Mouse (Mus musculus) mouse embryonic stem cell (cell line): Measurements from ENCODE around the gene C2.
"Not testable (repeated sequence)": the region's sequence is repeated elsewhere in the genome, so short reads cannot be mapped to it uniquely, and the experiment has no call there.

ENCODE experiments used
- in situ Hi-C, 2 experiments: fragments of 300-500 bp; cut with MboI; formaldehyde crosslinking; loops; 1 replicate in 1 of 2; 3 replicates in 1 of 2; pipeline ENCODE4 v1.14.3; 2019 to 2020; ENCODE audit warnings: low sequenced_read_pairs in 2 of 2, low pct_unique_long_range_greater_than_20kb in 1 of 2, mixed read lengths in 1 of 2; ENCODE audit not compliant: unreplicated experiment in 1 of 2

Gene C2

DNA sequence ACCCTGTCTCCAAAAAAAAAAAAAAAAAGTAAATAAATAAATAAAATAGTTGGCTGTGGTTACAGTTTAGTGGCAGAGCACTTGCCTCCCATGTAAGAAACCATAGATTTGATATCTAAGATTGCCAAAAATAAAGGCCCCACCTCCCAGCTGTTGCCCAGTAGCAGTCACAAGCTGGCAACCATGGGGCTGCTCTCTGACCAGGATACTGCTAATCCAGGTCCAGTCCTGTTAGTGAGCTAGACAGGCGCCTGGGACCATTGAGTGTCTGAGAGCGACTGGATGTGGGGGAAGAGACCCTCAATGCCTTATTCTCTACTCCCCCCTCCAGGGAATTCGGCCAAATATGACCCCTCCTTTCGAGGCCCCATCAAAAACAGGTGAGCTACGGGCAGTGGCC lies 18.3 kb upstream of the C2 start:
- in situ Hi-C loops: no loop called here

DNA sequence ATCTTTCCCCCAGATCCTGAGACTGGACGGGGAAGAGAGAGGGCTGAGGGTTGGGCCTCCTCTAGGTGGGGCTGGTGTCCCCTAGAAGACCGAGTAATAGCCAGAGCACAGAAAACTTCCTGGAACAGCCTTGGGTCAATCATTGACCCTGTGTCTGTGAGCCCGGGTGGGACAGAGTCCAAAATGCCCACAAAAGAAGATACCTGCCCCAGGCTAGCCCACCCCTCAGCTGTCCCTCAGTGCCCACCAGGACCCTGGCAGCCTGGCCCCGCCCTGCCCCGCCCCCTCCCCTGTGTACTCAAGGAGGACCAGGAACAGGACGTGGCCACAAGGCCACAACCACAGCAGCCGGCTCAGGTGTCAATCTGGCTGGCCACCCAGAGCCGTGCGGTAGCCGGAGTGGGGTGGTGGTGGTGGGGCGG lies 17.4 kb upstream of the C2 start:
- in situ Hi-C loops: no loop called here

DNA sequence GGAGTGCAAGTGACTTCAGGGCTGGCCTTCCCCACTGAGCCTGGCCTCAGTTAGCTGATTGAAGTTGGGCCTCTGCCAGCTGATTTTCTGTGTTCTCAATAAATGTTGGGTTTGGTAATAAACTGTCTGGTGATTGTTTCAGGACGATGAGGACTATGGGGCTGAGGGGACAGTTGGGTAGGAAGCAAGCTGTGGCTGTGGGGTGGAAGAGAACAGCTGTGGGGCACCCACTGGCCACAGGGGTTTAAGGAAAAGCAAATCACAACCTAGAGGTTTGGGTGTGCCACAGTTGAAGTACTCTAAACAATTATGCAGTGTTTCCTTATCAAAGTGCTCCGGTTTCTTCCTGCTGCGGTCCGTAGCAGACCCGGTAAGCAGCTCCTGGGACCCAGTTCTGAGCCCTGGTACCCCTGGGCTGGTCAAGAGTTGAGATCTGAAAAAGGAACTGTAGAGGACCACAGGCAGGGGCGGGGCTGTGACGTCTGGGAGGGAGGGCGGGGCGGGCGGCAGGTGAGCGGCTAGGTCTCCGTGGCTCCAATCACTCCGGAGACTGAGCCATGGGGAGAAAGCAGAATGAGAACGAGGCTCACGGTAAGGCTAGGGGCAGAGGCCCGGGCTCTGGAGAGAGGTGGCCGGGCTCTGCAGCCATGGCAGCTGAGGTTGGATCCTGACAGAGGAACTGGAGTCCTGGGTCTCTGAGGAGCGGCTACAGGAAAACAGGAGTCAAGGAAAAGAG lies 16.0 kb upstream of the C2 start, which contains the start of gene Slc44a4:
Slc44a4 (plus strand) TSS at position 537 of the 736 bp plus-strand sequence.
- in situ Hi-C loops: no loop called here

DNA sequence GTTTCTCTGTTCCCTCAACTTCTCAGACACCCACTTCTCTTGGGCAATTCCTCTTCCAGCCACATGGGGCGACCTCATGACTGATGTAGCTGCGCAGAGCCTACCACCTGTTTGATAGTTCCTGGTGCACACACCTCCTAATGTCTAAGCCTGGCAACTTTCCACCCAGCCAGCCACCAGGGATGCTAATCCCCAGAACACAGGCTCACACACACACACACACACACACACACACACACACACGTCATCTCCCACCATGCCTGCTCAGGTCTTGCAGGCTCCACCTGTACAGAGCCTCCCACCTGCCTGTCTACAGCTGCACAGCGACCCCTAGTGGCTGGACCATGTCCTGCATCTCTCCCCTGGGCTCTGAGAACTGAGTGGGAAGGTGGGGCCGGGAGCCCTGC lies 13.9 kb upstream of the C2 start:
- in situ Hi-C loops: no loop called here

DNA sequence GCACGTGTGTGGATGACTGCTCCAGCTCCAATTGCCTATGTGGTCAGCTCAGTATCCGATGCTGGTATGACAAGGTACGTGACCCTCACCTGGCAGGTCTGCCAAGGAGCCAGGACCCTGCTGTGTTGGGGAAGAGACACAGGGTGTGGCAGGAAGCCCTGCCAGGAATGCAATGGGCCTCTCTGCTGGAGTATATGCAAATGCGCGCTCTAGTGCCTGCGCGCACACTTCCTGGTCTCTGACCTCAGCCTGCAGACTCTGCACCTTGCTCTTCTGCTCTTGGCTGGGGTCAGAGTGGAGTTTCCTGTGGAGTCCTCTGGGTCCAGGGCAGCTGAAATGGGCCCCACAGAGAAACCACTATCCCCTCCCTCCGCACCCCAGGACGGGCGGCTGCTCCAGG lies 12.9 kb upstream of the C2 start:
- in situ Hi-C loops: no loop called here

DNA sequence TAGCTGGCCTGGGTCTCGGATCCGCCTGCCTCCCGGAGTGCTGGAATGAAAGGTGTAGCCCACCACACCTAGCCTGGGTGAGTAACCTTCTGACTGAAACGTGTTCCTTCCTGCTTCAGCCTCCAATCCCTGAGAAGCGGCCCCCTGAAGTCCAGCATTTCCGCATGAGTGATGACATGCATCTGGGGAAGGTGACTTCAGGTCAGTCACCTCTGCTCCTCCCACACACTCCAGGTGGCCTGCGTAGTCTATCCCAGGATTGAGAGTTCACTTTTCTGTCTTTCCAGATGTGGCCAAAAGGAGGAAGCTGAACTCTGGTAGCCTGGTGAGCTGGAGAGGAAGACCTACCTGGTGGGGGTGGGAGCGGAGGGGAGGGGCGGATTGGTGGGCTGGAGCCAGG lies 4.8 kb upstream of the C2 start:
- in situ Hi-C loops: no loop called here

DNA sequence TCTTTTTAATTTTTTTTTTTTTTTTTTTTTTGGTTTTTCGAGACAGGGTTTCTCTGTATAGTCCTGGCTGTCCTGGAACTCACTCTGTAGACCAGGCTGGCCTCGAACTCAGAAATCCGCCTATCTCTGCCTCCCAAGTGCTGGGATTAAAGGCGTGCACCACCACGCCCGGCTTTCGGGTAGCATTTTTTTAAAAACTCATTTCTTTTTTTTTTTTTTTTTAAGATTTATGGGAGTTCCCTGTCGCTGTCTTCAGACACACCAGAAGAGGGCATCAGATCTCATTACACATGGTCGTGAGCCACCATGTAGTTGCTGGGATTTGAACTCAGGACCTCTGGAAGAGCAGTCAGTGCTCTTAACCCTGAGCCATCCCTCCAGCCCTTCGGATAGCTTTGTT lies 3.9 kb upstream of the C2 start:
- in situ Hi-C loops: not testable (repeated sequence)

DNA sequence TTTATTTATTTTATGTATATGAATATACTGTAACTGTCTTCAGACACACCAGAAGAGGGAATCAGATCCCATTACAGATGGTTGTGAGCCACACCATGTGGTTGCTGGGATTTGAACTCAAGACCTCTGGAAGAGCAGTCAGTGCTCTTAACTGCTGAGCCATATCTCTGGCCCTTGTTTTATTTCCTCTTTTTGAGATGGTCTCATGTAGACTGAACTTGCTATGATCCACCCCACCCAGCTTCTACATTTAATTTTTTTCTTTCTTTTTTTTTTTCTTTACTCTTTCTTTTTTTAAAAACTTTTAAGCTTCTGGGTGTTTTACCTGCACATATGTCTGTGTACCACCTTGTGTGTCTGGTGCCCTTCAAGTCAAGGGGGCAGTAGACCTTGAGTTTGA lies 2.8 kb upstream of the C2 start:
- in situ Hi-C loops: not testable (repeated sequence)

DNA sequence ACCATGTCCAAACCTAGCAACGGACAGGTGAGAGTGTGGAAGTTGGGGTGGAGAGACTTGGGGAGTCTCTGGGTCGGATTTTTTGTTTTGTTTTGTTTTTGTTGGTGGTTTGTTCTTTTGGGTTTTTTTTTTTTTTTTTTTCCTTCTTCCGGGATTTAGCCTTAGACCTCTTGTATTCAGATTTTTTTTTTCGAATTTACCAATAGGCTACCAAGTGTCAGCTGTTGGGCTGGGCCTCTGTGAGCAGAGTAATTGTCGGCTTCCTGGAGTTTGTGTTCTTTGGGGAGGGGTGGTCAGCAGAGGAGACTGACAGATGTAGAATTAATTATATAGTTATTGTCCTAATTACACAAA lies 1.8 kb upstream of the C2 start:
- in situ Hi-C loops: no loop called here

DNA sequence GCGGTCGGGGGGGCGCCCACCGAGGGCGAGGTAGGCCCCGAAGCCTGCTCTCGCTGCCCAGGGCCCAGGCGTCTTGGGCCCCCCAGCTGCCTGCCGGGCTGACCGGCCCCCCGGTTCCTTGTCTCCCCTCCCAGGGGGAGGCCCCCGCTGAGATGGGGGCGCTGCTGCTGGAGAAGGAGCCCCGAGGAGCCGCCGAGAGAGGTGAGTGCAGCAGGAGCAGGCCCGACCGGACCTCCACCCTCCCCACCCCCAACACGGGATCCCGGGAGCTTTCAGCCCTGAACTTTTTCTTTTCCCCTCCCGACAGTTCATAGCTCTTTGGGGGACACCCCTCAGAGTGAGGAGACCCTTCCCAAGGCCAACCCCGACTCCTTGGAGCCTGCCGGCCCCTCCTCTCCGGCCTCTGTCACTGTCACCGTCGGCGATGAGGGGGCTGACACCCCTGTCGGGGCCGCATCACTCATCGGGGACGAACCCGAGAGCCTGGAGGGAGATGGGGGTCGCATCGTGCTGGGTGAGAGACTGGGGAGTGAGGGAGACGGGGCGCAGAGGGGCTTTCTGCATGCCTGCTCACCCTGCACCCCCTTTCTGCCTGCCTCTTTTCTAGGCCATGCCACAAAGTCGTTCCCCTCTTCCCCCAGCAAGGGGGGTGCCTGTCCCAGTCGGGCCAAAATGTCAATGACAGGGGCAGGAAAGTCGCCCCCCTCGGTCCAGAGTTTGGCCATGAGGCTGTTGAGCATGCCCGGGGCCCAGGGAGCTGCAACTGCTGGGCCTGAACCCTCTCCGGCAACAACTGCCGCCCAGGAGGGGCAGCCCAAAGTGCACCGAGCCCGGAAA lies 1.2 kb upstream of the C2 start:
- in situ Hi-C loops: no loop called here

DNA sequence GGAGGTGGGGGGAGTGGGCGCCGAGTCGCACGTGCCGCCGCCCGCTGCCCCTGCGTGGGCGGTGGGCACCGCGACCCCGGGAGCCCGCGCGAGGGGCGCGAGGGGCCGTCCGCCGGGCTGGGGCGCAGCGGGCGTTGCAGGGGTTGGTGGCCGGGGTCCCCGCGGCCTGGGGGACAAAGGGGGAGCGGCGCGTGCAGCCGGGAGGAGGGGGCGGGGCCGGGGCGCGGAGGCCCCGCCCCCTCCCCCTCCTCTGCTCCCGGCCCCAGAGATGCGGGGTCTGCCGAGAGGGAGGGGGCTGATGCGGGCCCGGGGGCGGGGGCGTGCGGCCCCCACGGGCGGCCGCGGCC lies 614 bp upstream of the C2 start:
- in situ Hi-C loops: no loop called here

DNA sequence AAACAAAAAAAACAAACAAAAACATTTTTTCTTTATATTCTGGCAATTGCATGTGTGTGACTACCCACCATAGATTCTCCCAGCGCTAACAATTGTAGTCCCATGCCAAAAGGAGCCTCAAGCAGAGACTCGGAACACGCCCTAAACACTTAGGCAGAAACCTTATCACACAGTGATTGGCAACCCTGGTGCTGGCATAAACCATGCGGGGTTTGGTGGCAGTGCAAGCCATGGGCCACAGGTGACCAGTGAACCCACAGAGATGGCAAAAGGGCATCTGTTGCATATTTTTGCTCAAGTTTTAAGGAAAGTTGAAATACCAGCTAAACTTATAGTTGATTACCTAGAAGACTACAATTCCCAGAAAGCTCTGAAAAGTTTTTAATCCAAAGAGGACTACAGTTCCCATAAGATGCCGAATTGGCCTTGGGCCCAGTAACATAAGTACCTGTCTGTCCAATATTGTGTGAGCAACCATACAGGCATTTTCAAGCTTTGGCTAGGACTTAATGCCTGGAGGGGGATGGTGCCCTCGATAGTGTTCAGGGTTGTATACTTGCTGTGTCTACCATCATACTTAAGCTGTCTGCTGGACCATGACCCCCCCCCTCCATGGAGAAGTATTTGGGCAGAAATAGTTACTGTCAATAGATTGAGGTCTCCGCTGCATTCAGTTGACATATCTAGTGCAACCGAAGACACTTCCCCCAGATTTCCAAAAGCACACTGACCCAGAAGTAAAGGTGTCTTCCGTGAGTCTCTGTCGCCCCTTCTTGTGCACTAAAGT lies 499 bp downstream of the C2 start:
- in situ Hi-C loops: no loop called here

DNA sequence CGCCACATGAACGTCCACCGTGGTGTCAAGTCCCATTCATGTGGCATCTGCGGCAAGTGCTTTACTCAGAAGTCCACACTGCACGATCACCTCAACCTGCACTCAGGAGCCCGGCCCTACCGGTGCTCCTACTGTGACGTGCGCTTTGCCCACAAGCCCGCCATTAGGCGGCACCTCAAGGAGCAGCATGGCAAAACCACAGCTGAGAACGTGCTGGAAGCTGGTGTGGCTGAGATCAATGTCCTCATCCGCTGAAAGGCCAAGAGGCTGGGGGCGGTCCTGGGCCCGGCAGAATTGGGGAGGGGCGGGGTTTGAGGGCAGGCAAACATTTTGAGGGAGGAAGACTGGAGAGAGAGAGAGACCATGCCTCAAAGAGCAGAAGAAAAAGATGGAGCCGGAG lies 1.7 kb downstream of the C2 start:
- in situ Hi-C loops: no loop called here

DNA sequence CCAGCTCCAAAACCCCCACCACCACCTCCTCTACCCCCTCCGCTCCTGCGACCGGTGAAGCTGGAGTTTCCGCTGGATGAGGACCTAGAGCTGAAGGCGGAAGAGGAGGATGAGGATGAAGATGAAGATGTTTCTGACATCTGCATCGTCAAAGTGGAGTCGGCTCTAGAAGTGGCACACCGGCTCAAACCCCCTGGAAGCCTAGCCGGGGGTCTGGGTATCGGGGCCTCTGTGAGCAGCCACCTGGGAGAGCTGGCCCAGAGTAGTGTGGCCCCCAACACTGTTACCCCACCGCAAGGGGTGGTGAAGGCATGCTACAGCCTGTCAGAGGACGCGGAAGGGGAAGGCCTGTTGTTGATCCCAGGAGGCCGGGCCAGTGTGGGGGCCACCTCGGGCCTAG lies 2.3 kb downstream of the C2 start:
- in situ Hi-C loops: no loop called here

DNA sequence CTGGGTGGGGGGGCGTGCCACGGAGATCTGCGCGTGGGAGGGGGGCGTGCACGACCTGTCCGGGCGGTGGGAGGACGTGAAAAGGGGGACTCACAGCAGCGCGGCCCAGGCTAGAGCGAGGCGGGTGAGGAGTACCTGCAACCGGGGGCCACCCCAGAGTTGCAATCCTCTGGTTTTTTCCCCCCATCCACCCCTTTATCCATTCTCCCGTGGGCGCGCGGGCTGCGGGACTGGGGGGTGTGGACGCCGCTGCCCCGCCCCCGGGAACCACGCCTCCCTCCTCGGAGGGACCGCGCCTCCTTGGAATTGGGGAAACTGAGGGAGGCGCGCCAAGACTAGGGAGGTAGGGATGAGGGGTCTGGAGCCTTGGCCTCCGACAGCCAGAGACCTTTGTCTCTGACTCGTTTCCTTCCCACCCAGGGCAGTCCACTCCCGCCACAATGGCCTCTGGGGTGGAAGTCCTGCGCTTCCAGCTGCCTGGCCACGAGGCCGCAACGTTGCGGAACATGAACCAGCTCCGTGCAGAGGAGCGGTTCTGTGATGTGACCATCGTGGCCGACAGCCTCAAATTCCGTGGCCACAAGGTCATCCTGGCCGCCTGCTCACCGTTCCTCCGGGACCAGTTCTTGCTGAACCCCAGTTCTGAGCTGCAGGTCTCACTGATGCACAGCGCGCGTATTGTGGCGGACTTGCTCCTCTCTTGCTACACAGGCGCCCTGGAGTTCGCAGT lies 3.1 kb downstream of the C2 start:
- in situ Hi-C loops: no loop called here

DNA sequence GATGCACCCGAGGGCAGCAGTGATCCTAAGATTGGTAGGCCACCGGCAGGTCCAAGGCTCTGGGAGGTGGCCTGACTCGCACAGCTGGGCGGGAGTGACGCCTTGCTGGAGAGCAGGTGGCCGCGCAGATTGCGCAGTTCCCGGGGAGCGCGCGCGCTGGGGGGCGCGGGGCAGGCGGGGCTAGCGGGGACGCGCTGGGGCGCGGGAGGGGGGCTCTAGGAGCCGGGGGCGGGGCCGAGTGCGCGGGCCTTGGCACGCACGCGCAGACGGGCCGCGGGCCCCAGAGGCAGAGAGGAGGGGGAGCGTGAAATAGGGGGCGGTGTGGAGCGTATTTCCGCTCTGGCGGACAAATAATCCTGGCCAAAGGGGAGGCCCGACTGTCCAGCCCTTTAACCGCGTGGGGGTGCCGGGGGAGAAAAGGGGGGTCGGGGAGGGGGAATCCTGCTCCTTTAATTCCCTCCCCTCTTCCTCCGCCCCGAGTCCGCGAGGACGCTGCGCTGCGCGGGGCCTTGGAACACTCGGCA lies 3.9 kb downstream of the C2 start:
- in situ Hi-C loops: no loop called here

DNA sequence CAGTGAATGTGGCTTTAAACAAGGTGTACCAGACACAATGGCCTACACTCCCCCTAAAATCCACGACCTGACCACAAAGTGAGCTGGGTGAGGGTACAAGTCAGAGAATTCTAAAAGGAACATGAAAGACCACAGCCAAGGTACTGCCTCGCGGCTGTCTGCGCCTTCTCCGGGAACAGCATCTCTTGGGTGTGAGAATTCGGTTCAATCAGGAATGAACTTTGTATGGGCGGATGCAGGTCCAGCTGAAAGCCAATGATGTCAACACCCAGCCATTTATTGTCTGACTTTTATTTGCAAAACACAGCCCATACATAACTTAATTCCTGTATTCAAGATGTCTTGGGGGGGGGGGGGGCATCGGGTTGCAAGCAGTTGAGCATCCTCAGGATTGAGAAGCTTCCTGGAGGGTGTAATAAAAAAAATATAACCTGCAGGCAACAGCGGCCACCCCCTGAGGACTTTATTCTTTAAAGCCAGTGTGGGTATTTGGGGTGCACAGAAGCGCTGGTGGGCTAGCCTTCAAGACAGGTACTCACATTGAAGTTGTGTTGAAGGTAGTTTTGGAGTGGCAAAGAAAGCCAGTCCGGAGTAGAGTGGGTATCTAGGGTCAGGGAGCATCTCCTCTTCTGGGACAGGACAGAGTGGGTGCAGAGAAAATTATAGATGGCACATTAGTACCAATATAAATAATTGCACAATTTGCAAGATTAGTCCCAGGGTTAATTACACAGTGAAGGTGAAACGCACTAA lies 4.8 kb downstream of the C2 start:
- in situ Hi-C loops: no loop called here

DNA sequence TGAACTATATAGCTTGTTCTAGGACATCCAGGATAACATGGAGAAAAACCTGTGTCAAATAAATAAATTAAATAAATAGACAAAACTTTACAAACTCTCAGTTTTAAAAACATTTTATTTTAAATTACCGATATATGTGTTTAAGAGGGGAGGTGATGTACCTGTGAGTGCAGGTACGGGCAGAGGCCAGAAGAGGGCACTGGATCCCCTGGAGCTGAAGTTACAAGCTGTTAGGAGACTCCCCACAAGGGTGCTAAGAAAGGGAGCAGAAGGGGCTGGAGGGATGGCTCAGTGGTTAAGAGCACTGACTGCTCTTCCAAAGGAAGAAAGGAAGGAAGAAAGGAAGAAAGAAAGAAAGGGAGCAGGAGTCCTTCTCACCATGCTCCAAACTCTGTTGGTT lies 6.7 kb downstream of the C2 start:
- in situ Hi-C loops: no loop called here
